Mouse (Mus musculus) gastrocnemius, adult 2 months (tissue): ENCODE measurements around the gene Gm8251. TPM values are rescaled to one million over a fixed set of nuclear protein-coding genes. Genes with fewer than 3 reads are reported as not detected.
A peak's percentile ranks its signal among the peaks of the same experiment; 100 is the strongest.
"Not testable (repeated sequence)": the region's sequence is repeated elsewhere in the genome, so short reads cannot be mapped to it uniquely, and the experiment has no call there.

ENCODE experiments used
- DNase-seq: peaks from one replicate; pipeline ENCODE4 v3.0.0; 2022
- H3K27ac ChIP-seq: fragments of 200-600 bp; 2 replicates; pipeline ENCODE4 v1.8.1; 2022; ENCODE audit warnings: mild to moderate bottlenecking
- H3K4me3 ChIP-seq: fragments of 200-600 bp; 2 replicates; pipeline ENCODE4 v1.8.1; 2022; ENCODE audit warnings: mild to moderate bottlenecking, moderate library complexity
- CTCF ChIP-seq: fragments of 200-600 bp; IDR thresholded peaks from 2 replicates; pipeline ENCODE4 v1.8.1; 2022; ENCODE audit warnings: antibody characterized with exemption, mild to moderate bottlenecking, moderate library complexity
- intact Hi-C: fragments of 180-260 bp; cut with DNase I; formaldehyde crosslinking; loops from one replicate; pipeline ENCODE4 v1.15.1; 2025
- long read RNA-seq, 2 experiments: library from polyadenylated mRNA; stranded (forward); transcript quantifications; one replicate each; pipeline ENCODE4 v2.0.0; 2021
- total RNA-seq, 2 experiments: library from RNA; stranded (reverse); gene quantifications; 2 replicates each; pipeline ENCODE4 v1.2.3; 2021

Gene Gm8251
- not detected for total RNA-seq
- long read RNA-seq, experiment 1 = 0 reads
- long read RNA-seq, experiment 2 = 0 reads

DNA sequence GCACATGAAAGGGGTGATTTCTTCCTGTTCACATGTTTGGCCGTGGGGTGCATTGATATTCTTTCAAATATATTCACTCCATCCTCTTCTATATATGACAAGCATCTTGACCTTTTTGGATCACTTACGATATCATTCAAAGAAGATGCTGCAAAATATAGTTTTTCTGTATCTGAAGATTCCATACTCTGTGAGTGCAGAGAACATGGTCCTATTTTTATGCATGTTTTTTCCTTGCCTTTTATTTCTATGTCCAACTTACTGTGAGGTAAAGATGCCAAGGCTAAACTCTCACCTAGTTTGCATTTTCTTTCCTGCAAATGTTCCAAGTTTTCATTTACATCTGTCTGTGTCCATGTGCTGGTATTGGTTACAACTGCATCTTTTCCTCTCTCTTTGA is at the start of gene Gm8251:
Gene Gm8251 (minus strand): TSS at position 101 of the 400 bp plus-strand sequence.
- H3K4me3 ChIP-seq = no peak within 1 kb of the TSS
- TF ChIP-seq CTCF = no peak
- H3K27ac ChIP-seq = no peak within 1 kb of the TSS
- intact Hi-C loops = no loop called here
- DNase-seq = no peak

- H3K4me3 ChIP-seq = peak overlapping the region; percentile 98
- intact Hi-C loops = loop anchor here (1.0 to 5.0 kb wide), 2 partner anchors 15 to 44 kb away; partner anchors contain the start of genes Bivm, Ercc5 and Kdelc1
- no peak overlapping the region for H3K27ac ChIP-seq
- DNase-seq = no peak
- TF ChIP-seq CTCF = no peak
These were observed 41.2 kb upstream of the Gm8251 start for GRCm38 (mm10) chr1:44102939-44103338.

- intact Hi-C loops = loop anchor here (1.0 to 5.0 kb wide), 2 partner anchors 16 to 45 kb away; partner anchors contain the start of genes Bivm, Ercc5 and Kdelc1
- peak; percentile 96 for DNase-seq
- Histone ChIP-seq H3K27ac (peak within 1 kb of the TSS; percentile 94), H3K4me3 (peak within 1 kb of the TSS; percentile 98)
- no peak for TF ChIP-seq CTCF
These were observed 40.6 kb upstream of the Gm8251 start, which contains the start of gene Tex30 for GRCm38 (mm10) chr1:44102259-44102717. TSS of gene Tex30 (minus strand) at chr1:44102441.

- intact Hi-C loops = loop anchor here (1.0 to 5.0 kb wide), 2 partner anchors 17 to 46 kb away; partner anchors contain the start of genes Bivm, Ercc5 and Kdelc1
- peak; percentile 19 for DNase-seq
- TF ChIP-seq CTCF = no peak
- Histone ChIP-seq H3K4me3 (peak overlapping the region; percentile 98), H3K27ac (peak overlapping the region; percentile 94)
These were observed 39.9 kb upstream of the Gm8251 start for GRCm38 (mm10) chr1:44101448-44102225.

DNA sequence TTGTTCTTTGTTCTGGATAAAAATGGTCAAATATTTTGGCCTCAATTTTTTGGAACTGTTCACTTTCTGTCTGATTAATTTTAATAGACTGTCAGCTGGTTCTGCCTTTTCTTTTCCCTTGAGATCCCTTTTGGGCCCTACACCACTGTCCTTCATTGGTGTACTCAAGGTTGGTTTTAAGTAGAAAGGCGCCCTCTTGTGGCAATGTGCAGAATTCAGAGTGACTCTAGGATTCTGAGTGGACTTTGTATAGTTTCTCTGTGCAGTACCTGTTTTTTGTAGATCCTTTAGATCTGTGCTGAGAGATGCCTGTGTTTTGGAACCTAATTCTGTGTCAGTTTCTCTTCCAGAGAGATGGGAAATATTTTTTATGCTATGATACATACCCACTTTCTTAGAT is 2.9 kb upstream of the Gm8251 start:
- H3K4me3 ChIP-seq = no peak overlapping the region
- peak; percentile 83 for TF ChIP-seq CTCF
- H3K27ac ChIP-seq = no peak overlapping the region
- intact Hi-C loops = loop anchor here (2.0 to 5.0 kb wide), 2 partner anchors 162 to 302 kb away; no protein-coding TSS in a partner anchor
- peak; percentile 51 for DNase-seq

DNA sequence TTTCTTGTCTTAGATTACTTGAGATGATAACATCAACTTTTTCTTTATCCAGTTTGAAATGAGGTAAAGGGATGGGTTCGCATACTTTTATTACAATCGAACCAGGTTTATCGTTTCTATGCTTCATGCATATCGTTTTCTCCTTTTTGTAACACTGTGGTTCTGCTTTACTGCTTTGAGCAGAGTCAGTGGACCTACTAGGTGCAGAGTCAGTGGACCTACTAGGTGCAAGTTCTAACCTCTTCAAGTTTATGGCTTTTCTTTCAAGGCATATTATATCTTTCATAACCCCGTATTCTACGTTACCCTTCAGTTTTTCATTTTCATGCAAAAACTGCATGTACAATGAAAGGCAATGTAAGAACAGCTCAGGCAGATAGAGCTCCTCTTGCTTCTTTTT is 1.7 kb upstream of the Gm8251 start:
- DNase-seq = no peak
- H3K4me3 ChIP-seq = no peak overlapping the region
- TF ChIP-seq CTCF = no peak
- intact Hi-C loops = no loop called here
- H3K27ac ChIP-seq = no peak overlapping the region

GRCm38 (mm10) chr1:44057805-44058204 is 3.9 kb downstream of the Gm8251 start:
- no peak overlapping the region for H3K27ac ChIP-seq
- H3K4me3 ChIP-seq = no peak overlapping the region
- intact Hi-C loops = no loop called here
- DNase-seq = no peak
- no peak for TF ChIP-seq CTCF

GRCm38 (mm10) chr1:44046556-44046955 is 15.2 kb downstream of the Gm8251 start:
- Histone ChIP-seq H3K27ac (no peak overlapping the region), H3K4me3 (no peak overlapping the region)
- peak; percentile 7; the same call in 1 of the 2 replicates for TF ChIP-seq CTCF
- DNase-seq = no peak
- intact Hi-C loops = loop anchor here (10.0 kb wide), 1 partner anchor 62 kb away; no protein-coding TSS in a partner anchor

DNA sequence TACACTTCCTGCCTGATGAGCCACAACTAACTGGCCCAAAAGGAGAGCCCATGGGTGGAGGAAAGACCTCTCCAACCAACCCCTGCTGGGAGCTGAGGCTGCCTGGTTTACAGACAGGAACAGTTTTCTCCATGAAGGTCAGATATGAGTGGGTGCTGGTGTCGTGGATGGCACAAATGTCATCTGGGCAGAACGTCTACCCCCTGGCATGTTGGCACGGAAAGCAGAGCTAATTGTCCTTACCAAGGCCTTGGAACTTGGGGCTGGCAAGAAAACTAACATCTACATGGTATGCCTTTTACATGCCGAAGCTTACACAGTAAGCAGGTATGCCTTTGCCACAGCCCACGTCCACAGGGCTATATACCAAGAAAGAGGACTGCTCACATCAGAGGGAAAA is 16.0 kb downstream of the Gm8251 start:
- not testable (repeated sequence) for DNase-seq, H3K27ac ChIP-seq, H3K4me3 ChIP-seq
- intact Hi-C loops = loop anchor here (10.0 kb wide), 1 partner anchor 61 kb away; no protein-coding TSS in a partner anchor

- no peak for TF ChIP-seq CTCF
- peak overlapping the region; percentile 66 for H3K4me3 ChIP-seq
- intact Hi-C loops = loop anchor here (5.0 to 10.0 kb wide), 3 partner anchors 35 to 280 kb away; no protein-coding TSS in a partner anchor
- H3K27ac ChIP-seq = no peak overlapping the region
- no peak for DNase-seq
These were observed 19.2 kb downstream of the Gm8251 start for GRCm38 (mm10) chr1:44042555-44042915.

DNA sequence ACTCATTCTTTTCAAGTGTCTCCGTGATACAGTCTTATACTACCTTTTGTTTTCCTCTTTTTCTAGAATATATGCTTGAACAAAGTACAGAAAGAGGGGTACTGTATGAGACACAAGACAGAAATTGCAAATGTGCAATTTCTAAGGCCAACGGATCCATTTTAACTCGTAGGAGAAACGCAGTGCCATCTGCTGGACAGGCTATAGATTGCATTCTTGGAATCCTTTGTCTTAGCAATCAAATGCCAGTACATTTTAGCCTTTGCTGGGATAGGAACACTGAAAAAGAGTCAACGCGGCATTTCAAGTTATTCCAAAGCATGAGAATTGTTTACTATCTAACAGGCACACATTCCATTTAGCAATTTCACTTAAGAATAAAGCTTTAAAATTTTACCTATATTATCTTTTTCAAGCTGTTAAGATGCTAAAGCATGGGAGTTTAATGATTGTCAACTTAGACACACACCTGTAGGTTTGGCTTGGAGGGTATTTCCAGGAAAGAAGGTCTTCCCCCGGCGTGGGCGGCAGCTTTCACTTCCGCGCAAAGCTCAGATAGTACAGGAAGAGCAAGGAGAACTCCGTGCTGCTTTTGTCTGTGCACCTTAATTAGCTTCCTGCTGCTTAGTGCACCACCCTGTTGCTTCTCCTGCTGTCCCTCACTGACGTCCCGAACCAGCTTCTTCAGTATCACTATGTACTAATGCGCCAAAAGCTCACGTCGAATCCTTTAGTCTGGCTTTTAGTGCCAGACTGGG is 19.8 kb downstream of the Gm8251 start:
- peak overlapping the region; percentile 66 for H3K4me3 ChIP-seq
- peak; percentile 67 for DNase-seq
- no peak overlapping the region for H3K27ac ChIP-seq
- TF ChIP-seq CTCF = peak; percentile 92
- intact Hi-C loops = loop anchor here (2.0 to 10.0 kb wide), 4 partner anchors 35 to 280 kb away; no protein-coding TSS in a partner anchor

GRCm38 (mm10) chr1:44032948-44033347 is 28.8 kb downstream of the Gm8251 start:
- intact Hi-C loops = no loop called here
- no peak for DNase-seq
- H3K4me3 ChIP-seq = no peak overlapping the region
- no peak overlapping the region for H3K27ac ChIP-seq
- no peak for TF ChIP-seq CTCF
